Mouse (Mus musculus) liver, postnatal 0 days (tissue): Measurements from ENCODE around the gene Zbtb20.

Experiments
- CTCF ChIP-seq: sonication (generic); IDR thresholded peaks from 2 replicates; pipeline ENCODE4 v1.5.1; 2016; ENCODE audit warnings: antibody characterized with exemption, low read depth
- EP300 ChIP-seq: IDR thresholded peaks from 2 replicates; pipeline ENCODE4 v1.6.1; 2016; ENCODE audit warnings: antibody characterized with exemption, low read depth, mild to moderate bottlenecking

DNA sequence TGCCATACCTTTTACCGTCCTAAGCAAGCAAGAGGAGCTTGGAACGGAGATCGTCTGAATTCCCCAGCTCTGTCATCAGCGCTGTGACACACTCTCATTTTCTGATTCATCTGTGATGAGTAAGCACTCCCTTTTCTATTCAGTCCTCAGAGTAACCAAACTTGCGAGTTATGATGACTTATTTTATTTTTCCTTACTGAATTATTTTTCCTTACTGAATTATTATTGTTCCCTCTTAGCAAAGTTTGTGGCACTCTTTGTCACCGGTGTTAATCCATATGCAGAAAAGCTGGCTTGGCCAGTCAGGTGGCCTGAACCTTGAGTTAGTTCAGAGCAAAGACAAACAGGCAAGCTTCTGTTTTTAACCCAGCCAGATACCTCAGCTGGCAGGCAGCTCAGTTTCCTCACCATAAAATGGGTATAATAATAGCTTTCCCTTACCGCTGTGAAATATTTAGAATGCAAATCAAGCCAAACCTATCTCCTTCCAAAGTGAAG, 583.1 kb downstream of the Zbtb20 start:
- TF ChIP-seq CTCF: no peak
- TF ChIP-seq EP300: no peak
